Mouse (Mus musculus) adrenal gland, postnatal 14 days (tissue): Measurements from ENCODE around the gene Gm9044. TPM values are rescaled to one million over a fixed set of nuclear protein-coding genes. Genes with fewer than 3 reads are reported as not detected.
"Not testable (repeated sequence)": the region's sequence is repeated elsewhere in the genome, so short reads cannot be mapped to it uniquely, and the experiment has no call there.

Experiments
- DNase-seq: peaks from one replicate; pipeline ENCODE4 v3.0.0; 2021; ENCODE audit warnings: mixed read lengths
- long read RNA-seq, 2 experiments: library from polyadenylated mRNA; stranded (forward); transcript quantifications; one replicate each; pipeline ENCODE4 v2.0.0; 2021
- total RNA-seq: library from RNA; stranded (reverse); gene quantifications from 2 replicates; pipeline ENCODE4 v1.2.3, GENCODE M21; 2021

Gene Gm9044
- total RNA-seq, result not detected in 2 replicates
- long read RNA-seq, experiment 1, result 0 reads
- long read RNA-seq, experiment 2, result 0 reads

DNA sequence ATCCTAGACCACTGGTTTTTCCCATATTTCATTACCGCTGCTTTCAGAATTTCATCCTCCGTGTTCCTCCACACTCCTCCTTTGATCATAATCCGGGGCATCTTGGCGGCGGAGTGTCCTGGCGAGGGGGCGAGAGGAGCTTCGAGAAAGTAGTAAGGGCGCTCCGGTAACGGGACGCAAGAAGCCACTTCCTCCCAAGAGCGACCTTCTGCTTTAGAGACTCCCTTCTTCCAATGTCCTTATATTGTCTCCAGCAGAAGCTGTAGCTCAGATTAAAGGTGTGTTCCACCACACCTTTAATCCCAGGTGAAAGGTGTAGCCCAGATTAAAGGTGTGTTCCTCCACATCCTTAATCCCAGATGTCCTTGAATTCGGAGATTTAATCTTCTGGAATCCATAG lies at the start of gene Gm9044:
TSS of gene Gm9044 (minus strand) at position 101 of the 400 bp plus-strand sequence.
- DNase-seq, result not testable (repeated sequence)

GRCm38 (mm10) chr10:118370443-118370842 lies 38.2 kb upstream of the Gm9044 start:
- peak; percentile 90 for DNase-seq

DNA sequence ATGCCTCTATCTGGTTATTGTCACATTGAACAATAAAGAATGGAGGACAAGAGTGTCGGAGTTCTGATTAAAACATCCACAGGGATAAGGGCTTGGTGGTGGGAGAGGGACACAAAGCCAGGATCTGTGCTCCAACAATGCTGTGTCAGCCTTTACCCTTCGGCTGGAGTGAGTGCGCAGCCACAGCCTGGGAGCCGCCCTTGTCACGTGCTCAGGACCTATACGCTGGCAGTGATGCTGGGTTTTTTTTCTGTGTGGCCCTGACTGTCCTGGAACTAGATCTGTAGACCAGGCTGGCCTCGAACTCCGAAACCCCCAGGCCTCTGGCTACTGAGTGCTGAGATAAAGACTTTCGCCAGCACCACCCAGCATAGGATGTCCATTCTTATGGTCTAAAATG lies 37.3 kb upstream of the Gm9044 start:
- no peak for DNase-seq

DNA sequence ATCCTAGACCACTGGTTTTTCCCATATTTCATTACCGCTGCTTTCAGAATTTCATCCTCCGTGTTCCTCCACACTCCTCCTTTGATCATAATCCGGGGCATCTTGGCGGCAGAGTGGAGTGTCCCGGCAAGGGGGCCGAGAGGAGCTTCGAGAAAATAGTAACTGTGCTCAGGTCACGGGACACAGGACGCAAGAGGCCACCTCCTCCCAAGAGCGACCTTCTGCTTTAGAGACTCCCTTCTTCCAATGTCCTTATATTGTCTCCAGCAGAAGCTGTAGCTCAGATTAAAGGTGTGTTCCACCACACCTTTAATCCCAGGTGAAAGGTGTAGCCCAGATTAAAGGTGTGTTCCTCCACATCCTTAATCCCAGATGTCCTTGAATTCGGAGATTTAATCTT lies 21.8 kb upstream of the Gm9044 start, which contains the start of gene Gm9049:
TSS of gene Gm9049 (minus strand) at position 101 of the 400 bp plus-strand sequence.
- not testable (repeated sequence) for DNase-seq

- DNase-seq, result not testable (repeated sequence)
Measured at GRCm38 (mm10) chr10:118348579-118348978, 16.4 kb upstream of the Gm9044 start, which contains the start of gene Gm9048. Gene Gm9048, minus strand, starts transcription at chr10:118348679.

GRCm38 (mm10) chr10:118343155-118343554 lies 10.9 kb upstream of the Gm9044 start, which contains the start of gene Gm9046:
Gene Gm9046, minus strand, starts transcription at chr10:118343255.
- not testable (repeated sequence) for DNase-seq

- DNase-seq, result not testable (repeated sequence)
Measured at GRCm38 (mm10) chr10:118337731-118338130, 5.5 kb upstream of the Gm9044 start, which contains the start of gene Gm9045. Gene Gm9045, minus strand, starts transcription at chr10:118337831.

DNA sequence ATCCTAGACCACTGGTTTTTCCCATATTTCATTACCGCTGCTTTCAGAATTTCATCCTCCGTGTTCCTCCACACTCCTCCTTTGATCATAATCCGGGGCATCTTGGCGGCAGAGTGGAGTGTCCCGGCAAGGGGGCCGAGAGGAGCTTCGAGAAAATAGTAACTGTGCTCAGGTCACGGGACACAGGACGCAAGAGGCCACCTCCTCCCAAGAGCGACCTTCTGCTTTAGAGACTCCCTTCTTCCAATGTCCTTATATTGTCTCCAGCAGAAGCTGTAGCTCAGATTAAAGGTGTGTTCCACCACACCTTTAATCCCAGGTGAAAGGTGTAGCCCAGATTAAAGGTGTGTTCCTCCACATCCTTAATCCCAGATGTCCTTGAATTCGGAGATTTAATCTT lies 5.3 kb downstream of the Gm9044 start, which contains the start of gene Gm9040:
TSS of gene Gm9040 (minus strand) at position 101 of the 400 bp plus-strand sequence.
- not testable (repeated sequence) for DNase-seq

DNA sequence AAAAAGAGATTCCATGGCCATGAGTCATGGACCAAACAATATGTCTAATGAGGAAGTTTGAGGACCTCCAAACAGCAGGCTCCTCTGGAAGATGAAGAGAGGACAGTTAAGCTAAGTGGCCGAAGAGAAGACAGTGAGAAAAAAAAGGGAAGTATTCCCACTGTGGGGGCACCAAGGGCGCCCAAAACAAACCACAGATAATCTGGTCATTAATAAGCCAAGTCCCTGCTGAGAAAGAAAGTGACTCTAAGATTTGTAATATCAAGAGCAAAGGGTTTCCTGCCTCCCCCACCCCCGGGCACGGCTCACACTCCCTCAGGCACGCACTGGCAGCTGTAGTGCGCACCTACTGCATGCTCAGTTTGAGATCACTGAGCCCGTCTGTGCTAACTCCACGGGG lies 13.2 kb downstream of the Gm9044 start:
- no peak for DNase-seq

DNA sequence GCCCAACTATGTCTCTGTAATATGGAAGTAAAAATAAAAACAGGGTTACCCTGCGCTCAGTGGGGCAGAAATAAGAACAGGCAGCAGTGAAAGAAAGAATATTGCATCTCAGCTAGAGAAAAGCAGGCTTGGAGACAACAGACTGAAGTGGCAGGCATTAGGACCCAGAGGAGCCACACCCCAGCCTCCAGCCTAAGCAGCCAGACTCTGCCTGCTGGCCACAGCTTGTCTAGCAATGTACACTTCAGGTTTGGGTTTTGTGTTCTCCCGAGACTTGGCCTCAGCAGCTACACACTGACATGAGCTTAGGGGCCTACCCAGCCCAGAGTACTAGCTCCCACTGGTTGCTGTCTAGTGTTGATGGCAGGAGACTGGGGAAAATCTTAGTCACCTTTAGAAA lies 30.1 kb downstream of the Gm9044 start:
- DNase-seq, result not testable (repeated sequence)

DNA sequence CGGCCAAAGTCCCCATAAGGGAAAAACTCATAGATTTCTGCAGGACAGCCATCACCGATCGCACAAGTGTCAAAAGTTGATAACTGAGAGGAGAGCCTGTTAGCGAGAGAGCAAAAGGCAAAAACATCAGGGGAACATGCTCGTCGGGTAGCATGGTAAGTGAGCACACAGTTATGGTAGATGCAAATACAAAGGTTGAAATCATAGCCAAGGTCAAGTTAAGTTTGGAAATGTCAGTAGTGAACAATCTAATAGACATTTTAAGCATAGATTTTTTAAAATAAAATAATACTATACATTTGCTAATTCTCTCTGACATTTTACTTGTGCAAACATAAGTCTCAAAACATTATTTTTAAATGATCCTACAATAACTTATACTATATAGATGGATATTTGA lies 37.3 kb downstream of the Gm9044 start, which contains the start of gene Iltifb:
TSS of gene Iltifb (minus strand) at position 101 of the 400 bp plus-strand sequence.
- no peak for DNase-seq

- not testable (repeated sequence) for DNase-seq
Measured at GRCm38 (mm10) chr10:118283016-118283415, 49.2 kb downstream of the Gm9044 start.

DNA sequence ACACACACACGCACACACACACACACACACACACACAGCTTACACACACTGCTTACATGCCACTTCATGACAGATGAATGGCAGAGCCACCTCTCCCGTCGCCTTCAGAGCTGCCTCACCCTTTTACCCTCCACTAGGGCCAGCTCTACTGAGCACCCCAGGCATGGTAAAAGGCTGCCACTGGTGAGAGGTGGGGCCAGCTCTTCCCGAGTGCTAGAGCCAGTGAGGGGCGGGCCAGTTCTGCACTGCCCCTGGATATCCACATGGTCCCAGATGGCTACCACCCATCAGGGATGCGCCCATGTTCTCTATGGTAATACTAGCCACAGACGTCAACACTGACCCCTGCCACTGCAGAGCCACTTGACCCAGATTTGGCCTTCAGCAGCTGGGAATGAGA lies 49.6 kb downstream of the Gm9044 start:
- not testable (repeated sequence) for DNase-seq

Other genes starting within 250 kb of the Gm9044 start
- gene Mdm1, start 190.6 kb downstream of the Gm9044 start, total RNA-seq, result 15.7 and 17.6 TPM in 2 replicates
- not detected in 2 replicates for gene Il22, start 127.5 kb downstream of the Gm9044 start, total RNA-seq
- gene Gm32717, start 91.6 kb downstream of the Gm9044 start, total RNA-seq, result 0.45 and 0.52 TPM in 2 replicates
- 0.45 and 0.52 TPM in 2 replicates for gene Gm32802, start 73.7 kb downstream of the Gm9044 start, total RNA-seq
- gene Iltifb, start 37.4 kb downstream of the Gm9044 start, total RNA-seq, result not detected in 2 replicates
- gene Gm9040, start 5.4 kb downstream of the Gm9044 start, total RNA-seq, result not detected in 2 replicates
- not detected in 2 replicates for gene Gm9045, start 5.4 kb upstream of the Gm9044 start, total RNA-seq
- gene Gm9046, start 10.8 kb upstream of the Gm9044 start, total RNA-seq, result not detected in 2 replicates
- gene Gm9048, start 16.3 kb upstream of the Gm9044 start, total RNA-seq, result not detected in 2 replicates
- not detected in 2 replicates for gene Gm9049, start 21.7 kb upstream of the Gm9044 start, total RNA-seq
- not detected in 2 replicates for gene Ifng, start 108.6 kb upstream of the Gm9044 start, total RNA-seq